Mouse (Mus musculus) stomach, postnatal 0 days (tissue): ENCODE data around the gene Eefsec.

Source experiments
- CTCF ChIP-seq: IDR thresholded peaks from 2 replicates; pipeline ENCODE4 v1.5.1; 2016; ENCODE audit warnings: antibody characterized with exemption, low read depth, mild to moderate bottlenecking, moderate library complexity
- EP300 ChIP-seq: optimal IDR thresholded peaks from 2 replicates; pipeline ENCODE3; 2016; ENCODE audit warnings: antibody characterized with exemption

DNA sequence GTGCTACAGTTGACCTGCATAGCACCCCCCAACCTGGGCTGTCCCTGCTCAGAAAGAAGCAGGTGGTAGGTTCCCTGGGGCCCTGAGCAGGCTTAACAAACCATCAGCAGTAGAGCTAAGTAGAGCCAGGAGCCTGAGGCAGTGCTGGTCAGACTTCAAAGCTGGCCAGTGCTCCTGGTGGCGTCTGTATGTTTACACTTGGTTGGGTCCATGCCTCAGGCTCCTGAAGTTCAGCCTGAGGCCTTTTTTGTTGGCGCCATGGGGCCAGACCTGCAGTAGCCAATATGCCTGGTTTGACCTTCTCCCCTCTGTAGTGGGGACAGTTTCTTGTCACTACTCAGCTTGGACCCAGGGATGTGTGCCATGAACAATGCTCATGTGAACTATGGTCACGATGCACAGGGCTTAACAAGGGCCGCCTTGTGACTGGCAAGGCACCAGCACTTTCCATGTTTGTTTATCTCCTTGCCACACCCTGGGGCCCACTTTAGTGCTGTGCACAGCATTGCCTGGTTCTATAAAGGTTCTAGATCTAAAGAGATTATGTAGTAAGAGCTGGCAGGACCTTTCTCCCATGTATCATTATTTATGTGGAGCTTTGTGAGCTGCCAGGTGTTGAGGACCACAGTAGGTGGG is 153.9 kb downstream of the Eefsec start:
- TF ChIP-seq CTCF, result no peak
- no peak for TF ChIP-seq EP300
